Mouse (Mus musculus) kidney, adult 2 months (tissue): ENCODE results near the gene Fam189b. TPM values are rescaled to one million over a fixed set of nuclear protein-coding genes. Genes with fewer than 3 reads are reported as not detected.
A peak's percentile ranks its signal among the peaks of the same experiment; 100 is the strongest.

Experiments used
- DNase-seq: peaks from one replicate; pipeline ENCODE4 v3.0.0; 2021
- H3K27ac ChIP-seq: fragments of 200-500 bp; 2 replicates; pipeline ENCODE4 v1.5.1; 2012; ENCODE audit warnings: low read depth, low read length, control low read depth, inconsistent platforms; ENCODE audit not compliant: insufficient read depth
- H3K27me3 ChIP-seq: fragments of 200-500 bp; replicated peaks from 2 replicates; pipeline ENCODE4 v1.6.1; 2012; ENCODE audit warnings: mild to moderate bottlenecking, moderate library complexity, low read length, inconsistent platforms; ENCODE audit not compliant: control insufficient read depth, insufficient read depth
- H3K36me3 ChIP-seq: fragments of 200-500 bp; 2 replicates; pipeline ENCODE4 v1.6.1; 2012; ENCODE audit warnings: mild to moderate bottlenecking, moderate library complexity, low read length, inconsistent platforms; ENCODE audit not compliant: control insufficient read depth, insufficient read depth
- H3K4me1 ChIP-seq: fragments of 200-500 bp; 2 replicates; pipeline ENCODE4 v1.6.1; 2011; ENCODE audit warnings: low read length; ENCODE audit not compliant: control insufficient read depth, insufficient read depth
- H3K4me3 ChIP-seq: fragments of 200-500 bp; 2 replicates; pipeline ENCODE4 v1.5.1; 2011; ENCODE audit warnings: mild to moderate bottlenecking, low read depth, low read length, control low read depth; ENCODE audit not compliant: insufficient read depth
- CTCF ChIP-seq: fragments of 200-500 bp; conservative IDR thresholded peaks from 2 replicates; pipeline ENCODE4 v1.5.1; 2011; ENCODE audit warnings: low read depth, mild to moderate bottlenecking, control low read depth, low read length, moderate library complexity, mixed read lengths; ENCODE audit not compliant: insufficient read depth, insufficient read length
- POLR2A ChIP-seq: fragments of 200-500 bp; IDR thresholded peaks from one replicate; pipeline ENCODE4 v1.6.1; 2011; ENCODE audit warnings: low read depth, low read length, control low read depth
- WGBS: fragments of 180-500 bp; shearing (Covaris S2); methylation state at CpG from one replicate; pipeline ENCODE4 v1.1.7; 2018; 5-methylcytosine and 5-hydroxymethylcytosine counted together
- polyA plus RNA-seq: library from polyadenylated mRNA; depleted of rRNA; stranded (reverse); fragments of >200 nt; gene quantifications from 2 replicates; pipeline ENCODE4 v1.2.3, GENCODE M21; 2012

Gene Fam189b
- polyA plus RNA-seq, 1 experiment = 18.3 TPM

GRCm38 (mm10) chr3:89147101-89147978 lies 35.6 kb upstream of the Fam189b start:
- WGBS = 24% methylated on average over 26 of the region's 26 CpGs
- no peak overlapping the region for H3K27ac ChIP-seq
- no peaks in the 10 kb centered on the region for H3K27me3 ChIP-seq

DNA sequence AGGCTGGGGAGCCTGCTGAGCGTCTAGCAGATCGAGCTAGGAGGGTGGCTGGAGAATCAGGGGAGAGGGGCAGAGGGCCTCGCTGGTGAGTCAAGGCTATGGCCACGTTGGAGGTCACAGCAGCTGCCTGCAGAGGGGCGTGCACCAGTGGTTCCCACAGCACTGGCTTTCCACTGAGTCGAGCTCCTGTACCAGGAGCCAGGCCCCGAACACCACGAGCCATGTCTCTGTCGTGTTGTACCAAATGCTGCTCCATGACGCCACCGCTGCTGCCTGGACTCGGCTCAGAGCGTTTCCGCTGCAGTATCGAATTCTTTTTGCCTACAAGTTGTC lies 35.0 kb upstream of the Fam189b start:
- Histone ChIP-seq H3K27ac (no peak overlapping the region), H3K36me3 (no peaks in the 10 kb centered on the region), H3K4me3 (peak overlapping the region; percentile 12; the same call in 1 of the 2 replicates), H3K4me1 (no peaks in the 10 kb centered on the region), H3K27me3 (no peaks in the 10 kb centered on the region)
- DNase-seq = peak; percentile 11
- 8% methylated on average over 15 of the region's 15 CpGs for WGBS
- no peak for TF ChIP-seq POLR2A
- no peak for TF ChIP-seq CTCF

More at GRCm38 (mm10) chr3:89147101-89147978, 35.6 kb upstream of the Fam189b start:
- Histone ChIP-seq H3K36me3 (no peaks in the 10 kb centered on the region), H3K4me1 (no peaks in the 10 kb centered on the region), H3K4me3 (peak overlapping the region; percentile 12; the same call in 1 of the 2 replicates)
- TF ChIP-seq POLR2A (no peak), CTCF (no peak; the same call in 1 of the 2 replicates)
- DNase-seq = peak; percentile 77

GRCm38 (mm10) chr3:89148567-89148966 lies 34.4 kb upstream of the Fam189b start:
- no peak overlapping the region for H3K4me3 ChIP-seq
- no peak overlapping the region for H3K27ac ChIP-seq
- WGBS = 78% methylated on average over 14 of the region's 14 CpGs
- H3K27me3 ChIP-seq = no peaks in the 10 kb centered on the region
- H3K4me1 ChIP-seq = no peaks in the 10 kb centered on the region
- TF ChIP-seq POLR2A = no peak
- no peak for TF ChIP-seq CTCF
- no peak for DNase-seq
- no peaks in the 10 kb centered on the region for H3K36me3 ChIP-seq

GRCm38 (mm10) chr3:89152084-89152835 lies 30.7 kb upstream of the Fam189b start:
- no peak for DNase-seq
- no peaks in the 10 kb centered on the region for H3K27me3 ChIP-seq
- no peaks in the 10 kb centered on the region for H3K36me3 ChIP-seq
- no peak overlapping the region for H3K4me3 ChIP-seq
- no peak overlapping the region for H3K27ac ChIP-seq
- no peaks in the 10 kb centered on the region for H3K4me1 ChIP-seq
- 57% methylated on average over 17 of the region's 17 CpGs for WGBS
- TF ChIP-seq CTCF (no peak), POLR2A (no peak)

GRCm38 (mm10) chr3:89156951-89157350 lies 26.0 kb upstream of the Fam189b start:
- Histone ChIP-seq H3K4me1 (no peaks in the 10 kb centered on the region), H3K27me3 (no peaks in the 10 kb centered on the region), H3K4me3 (no peak overlapping the region), H3K27ac (no peak overlapping the region), H3K36me3 (no peaks in the 10 kb centered on the region)
- no peak for TF ChIP-seq CTCF
- no peak for TF ChIP-seq POLR2A
- 85% methylated on average over 8 of the region's 8 CpGs for WGBS
- no peak for DNase-seq

DNA sequence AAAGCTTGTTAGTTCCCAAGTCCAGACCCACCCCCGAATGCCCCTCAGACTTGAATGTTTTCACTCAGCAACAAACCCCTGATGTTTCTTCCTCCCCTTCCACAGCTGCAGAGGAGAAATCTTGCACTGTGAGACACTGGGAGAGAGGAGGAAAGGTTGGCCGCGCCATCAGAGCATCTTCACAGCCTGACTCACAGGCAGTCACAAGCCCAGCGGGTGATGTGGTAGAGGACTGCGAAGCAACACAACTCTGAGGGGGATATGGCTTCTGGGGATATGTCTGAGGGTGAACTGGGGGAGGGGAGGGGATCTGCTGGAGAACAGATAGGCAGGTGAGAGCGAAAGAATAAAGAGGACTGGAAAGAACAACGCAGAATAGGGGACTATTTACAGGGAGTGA lies 24.3 kb upstream of the Fam189b start:
- WGBS = 23% methylated on average over 7 of the region's 7 CpGs
- no peaks in the 10 kb centered on the region for H3K4me1 ChIP-seq
- no peaks in the 10 kb centered on the region for H3K27me3 ChIP-seq
- H3K36me3 ChIP-seq = no peaks in the 10 kb centered on the region
- no peak for DNase-seq
- TF ChIP-seq POLR2A = no peak
- no peak for TF ChIP-seq CTCF
- no peak overlapping the region for H3K4me3 ChIP-seq
- H3K27ac ChIP-seq = no peak overlapping the region

- Histone ChIP-seq H3K4me3 (peak overlapping the region; percentile 59; the same call in 1 of the 2 replicates), H3K27me3 (no peaks in the 10 kb centered on the region), H3K27ac (no peak overlapping the region), H3K4me1 (no peaks in the 10 kb centered on the region; the same call in 1 of the 2 replicates), H3K36me3 (no peaks in the 10 kb centered on the region)
- DNase-seq = peak; percentile 66
- no peak for TF ChIP-seq CTCF
- no peak for TF ChIP-seq POLR2A
- WGBS = 2% methylated on average over 13 of the region's 13 CpGs
These were observed 23.7 kb upstream of the Fam189b start for GRCm38 (mm10) chr3:89159211-89159610.
